Mouse (Mus musculus) gastrocnemius, adult 2 months (tissue): ENCODE data around the gene Dusp3. TPM values are rescaled to one million over a fixed set of nuclear protein-coding genes. Genes with fewer than 3 reads are reported as not detected.

Source experiments
- DNase-seq: peaks from one replicate; pipeline ENCODE4 v3.0.0; 2022
- H3K27ac ChIP-seq: fragments of 200-600 bp; 2 replicates; pipeline ENCODE4 v1.8.1; 2022; ENCODE audit warnings: mild to moderate bottlenecking
- H3K4me3 ChIP-seq: fragments of 200-600 bp; 2 replicates; pipeline ENCODE4 v1.8.1; 2022; ENCODE audit warnings: mild to moderate bottlenecking, moderate library complexity
- CTCF ChIP-seq: fragments of 200-600 bp; IDR thresholded peaks from 2 replicates; pipeline ENCODE4 v1.8.1; 2022; ENCODE audit warnings: antibody characterized with exemption, mild to moderate bottlenecking, moderate library complexity
- intact Hi-C: fragments of 180-260 bp; cut with DNase I; formaldehyde crosslinking; loops from one replicate; pipeline ENCODE4 v1.15.1; 2025
- total RNA-seq, 2 experiments: library from RNA; stranded (reverse); gene quantifications; 2 replicates each; pipeline ENCODE4 v1.2.3; 2021

Gene Dusp3
- total RNA-seq, 2 experiments from 2014 or later = 123 to 129 TPM

- TF ChIP-seq CTCF = no peak
- DNase-seq = peak; percentile 39
- Histone ChIP-seq H3K27ac (peak overlapping the region; percentile 93), H3K4me3 (peak overlapping the region; percentile 78)
- intact Hi-C loops = no loop called here
Observed at GRCm38 (mm10) chr11:102025991-102026660, 39.3 kb upstream of the Dusp3 start.

GRCm38 (mm10) chr11:102025354-102025753, 38.5 kb upstream of the Dusp3 start:
- peak overlapping the region; percentile 78 for H3K4me3 ChIP-seq
- H3K27ac ChIP-seq = peak overlapping the region; percentile 93

GRCm38 (mm10) chr11:102024875-102025274, 38.1 kb upstream of the Dusp3 start:
- intact Hi-C loops = no loop called here
- TF ChIP-seq CTCF = no peak
- Histone ChIP-seq H3K4me3 (peak overlapping the region; percentile 78), H3K27ac (peak overlapping the region; percentile 93)
- DNase-seq = no peak

More at GRCm38 (mm10) chr11:102025354-102025753, 38.5 kb upstream of the Dusp3 start:
- peak; percentile 49 for DNase-seq
- no peak for TF ChIP-seq CTCF
- intact Hi-C loops = no loop called here

GRCm38 (mm10) chr11:102024084-102024758, 37.4 kb upstream of the Dusp3 start:
- intact Hi-C loops = no loop called here
- Histone ChIP-seq H3K27ac (peak overlapping the region; percentile 93), H3K4me3 (peak overlapping the region; percentile 56)
- peak; percentile 86 for DNase-seq
- TF ChIP-seq CTCF = no peak

GRCm38 (mm10) chr11:102023406-102023805, 36.6 kb upstream of the Dusp3 start:
- Histone ChIP-seq H3K4me3 (peak overlapping the region; percentile 56), H3K27ac (peak overlapping the region; percentile 93)
- intact Hi-C loops = no loop called here
- DNase-seq = peak; percentile 38
- no peak for TF ChIP-seq CTCF

GRCm38 (mm10) chr11:102021196-102021595, 34.4 kb upstream of the Dusp3 start:
- intact Hi-C loops = no loop called here
- Histone ChIP-seq H3K4me3 (no peak overlapping the region), H3K27ac (peak overlapping the region; percentile 76)
- TF ChIP-seq CTCF = no peak
- no peak for DNase-seq

- no peak for DNase-seq
- Histone ChIP-seq H3K4me3 (no peak overlapping the region), H3K27ac (no peak overlapping the region)
- TF ChIP-seq CTCF = no peak
- intact Hi-C loops = no loop called here
Observed at GRCm38 (mm10) chr11:102019736-102020135, 32.9 kb upstream of the Dusp3 start.

GRCm38 (mm10) chr11:102016136-102016535, 29.3 kb upstream of the Dusp3 start:
- intact Hi-C loops = no loop called here

GRCm38 (mm10) chr11:102015472-102015871, 28.7 kb upstream of the Dusp3 start:
- intact Hi-C loops = no loop called here
- no peak for TF ChIP-seq CTCF
- peak overlapping the region; percentile 39; the same call in 1 of the 2 replicates for H3K4me3 ChIP-seq
- no peak for DNase-seq
- peak overlapping the region; percentile 88 for H3K27ac ChIP-seq

More at GRCm38 (mm10) chr11:102016136-102016535, 29.3 kb upstream of the Dusp3 start:
- no peak for TF ChIP-seq CTCF
- peak; percentile 75 for DNase-seq
- peak overlapping the region; percentile 39 for H3K4me3 ChIP-seq
- H3K27ac ChIP-seq = peak overlapping the region; percentile 88

GRCm38 (mm10) chr11:102013201-102013600, 26.4 kb upstream of the Dusp3 start:
- intact Hi-C loops = loop anchor here (1.0 kb wide), 1 partner anchor 11 kb away; no protein-coding TSS in a partner anchor
- no peak for TF ChIP-seq CTCF
- Histone ChIP-seq H3K27ac (no peak overlapping the region), H3K4me3 (no peak overlapping the region)
- peak; percentile 56 for DNase-seq

- H3K4me3 ChIP-seq = no peak overlapping the region
- TF ChIP-seq CTCF = no peak
- intact Hi-C loops = no loop called here
- DNase-seq = no peak
- no peak overlapping the region for H3K27ac ChIP-seq
Observed at GRCm38 (mm10) chr11:102011510-102011909, 24.7 kb upstream of the Dusp3 start.

- intact Hi-C loops = no loop called here
- no peak for DNase-seq
- H3K27ac ChIP-seq = peak overlapping the region; percentile 57
Observed at GRCm38 (mm10) chr11:102010140-102010539, 23.3 kb upstream of the Dusp3 start.

GRCm38 (mm10) chr11:102008954-102009637, 22.3 kb upstream of the Dusp3 start:
- Histone ChIP-seq H3K27ac (peak overlapping the region; percentile 35; the same call in 1 of the 2 replicates), H3K4me3 (no peak overlapping the region)
- TF ChIP-seq CTCF = no peak
- intact Hi-C loops = no loop called here
- DNase-seq = no peak

More at GRCm38 (mm10) chr11:102010140-102010539, 23.3 kb upstream of the Dusp3 start:
- TF ChIP-seq CTCF = no peak
- no peak overlapping the region for H3K4me3 ChIP-seq
